Comparison of ENCODE assay signal across 9 mouse cellular contexts in the genomic region with DNA sequence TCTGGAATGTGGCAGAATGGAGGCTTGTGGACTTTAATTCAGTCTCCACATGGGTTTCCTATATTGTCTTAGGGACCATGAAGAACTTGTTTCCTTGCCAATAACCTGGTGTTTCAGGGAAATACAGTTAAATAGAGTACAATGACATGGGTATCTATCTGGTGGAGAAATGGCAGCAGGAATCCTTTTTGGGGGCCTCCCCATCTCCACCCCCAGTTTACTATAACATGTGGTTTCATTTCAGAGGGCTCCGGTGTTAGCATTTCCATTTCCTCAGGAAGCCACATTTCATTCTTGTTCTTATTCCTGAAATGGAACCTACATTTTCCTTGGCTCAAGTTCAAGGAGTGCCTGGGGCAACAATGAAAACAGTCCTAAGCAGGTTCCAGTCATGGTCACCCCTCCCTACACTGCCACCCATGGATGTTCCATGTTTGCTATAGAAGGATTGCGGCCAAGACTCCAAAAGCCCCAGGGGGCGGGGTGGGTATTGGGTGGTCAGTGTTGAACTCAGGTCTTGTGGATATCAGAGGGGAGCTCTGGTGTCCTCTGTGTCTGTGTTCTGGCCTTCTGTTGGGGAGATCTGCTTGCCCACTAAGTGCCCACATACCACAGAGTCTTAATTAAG.
DNase-seq lines count a peak whose midpoint lies in the region; ATAC-seq and TF ChIP-seq lines count a peak whose summit lies in the region.
"Had no signal": no experiment of that assay in that cellular context is flagged by ENCODE, and none has a peak within 500 bp of the region (broad histone marks: within the 10 kb centered on the region; RNA-seq: fewer than 3 reads in every experiment).

No protein-coding gene starts in this region.

- H3K4me2 ChIP-seq in kidney, embryonic 14.5 days (replicated peaks; ENCODE audit: low read depth, low read length): no peak overlapping the region
- H3K4me2 ChIP-seq in embryonic facial prominence, embryonic 11.5 days (ENCODE audit: low read depth, low read length): no peak overlapping the region
- no peak overlapping the region for H3K4me2 ChIP-seq in heart, embryonic 14.5 days (ENCODE audit: low read length)
- H3K4me2 ChIP-seq in limb, embryonic 14.5 days (replicated peaks; ENCODE audit: low read depth, low read length, severe bottlenecking): no peak overlapping the region
- H3K4me2 ChIP-seq in liver, embryonic 11.5 days: no peak overlapping the region
- no peak overlapping the region for H3K4me2 ChIP-seq in forebrain, embryonic 13.5 days

- no peaks in the 10 kb centered on the region for H3K36me3 ChIP-seq in kidney, embryonic 14.5 days (ENCODE audit: control insufficient read depth, insufficient read depth, low read length)
- no peaks in the 10 kb centered on the region for H3K36me3 ChIP-seq in embryonic facial prominence, embryonic 11.5 days (replicated peaks; ENCODE audit: control insufficient read depth, insufficient read depth, low read depth, low read length)
- H3K36me3 ChIP-seq in heart, embryonic 14.5 days (ENCODE audit: control insufficient read depth, insufficient read depth, low read length): no peaks in the 10 kb centered on the region
- no peaks in the 10 kb centered on the region for H3K36me3 ChIP-seq in limb, embryonic 14.5 days (ENCODE audit: control insufficient read depth, insufficient read depth, low read length)
- no peaks in the 10 kb centered on the region for H3K36me3 ChIP-seq in liver, embryonic 11.5 days (ENCODE audit: control insufficient read depth, insufficient read depth, low read length)
- H3K36me3 ChIP-seq in forebrain, embryonic 13.5 days (ENCODE audit: poor library complexity, severe bottlenecking): no peaks in the 10 kb centered on the region
- H3K36me3 ChIP-seq: G1E had no signal

- H3K9me3 ChIP-seq in kidney, embryonic 14.5 days (ENCODE audit: control insufficient read depth, low read length): no peaks in the 10 kb centered on the region
- no peaks in the 10 kb centered on the region for H3K9me3 ChIP-seq in embryonic facial prominence, embryonic 11.5 days (replicated peaks; ENCODE audit: control insufficient read depth, low read length)
- H3K9me3 ChIP-seq in heart, embryonic 14.5 days (ENCODE audit: control insufficient read depth, low read length): no peaks in the 10 kb centered on the region
- no peaks in the 10 kb centered on the region for H3K9me3 ChIP-seq in limb, embryonic 14.5 days (ENCODE audit: control insufficient read depth, low read length)
- H3K9me3 ChIP-seq in liver, embryonic 11.5 days (ENCODE audit: control insufficient read depth, low read length): no peaks in the 10 kb centered on the region
- H3K9me3 ChIP-seq in forebrain, embryonic 13.5 days (replicated peaks): no peaks in the 10 kb centered on the region
- H3K9me3 ChIP-seq: G1E had no signal

- no peak for TF ChIP-seq POLR2A in limb, embryonic 14.5 days (IDR thresholded peaks at IDR 0.05; ENCODE audit: borderline replicate concordance, extremely low read depth, insufficient read depth, insufficient read length)

- no peak overlapping the region for H3K9ac ChIP-seq in kidney, embryonic 14.5 days (ENCODE audit: low read depth, low read length)
- no peak overlapping the region for H3K9ac ChIP-seq in embryonic facial prominence, embryonic 11.5 days (replicated peaks; ENCODE audit: low read length)
- no peak overlapping the region for H3K9ac ChIP-seq in heart, embryonic 14.5 days (ENCODE audit: low read length)
- H3K9ac ChIP-seq in limb, embryonic 14.5 days (ENCODE audit: low read depth, low read length, severe bottlenecking): no peak overlapping the region
- no peak overlapping the region for H3K9ac ChIP-seq in liver, embryonic 11.5 days (ENCODE audit: low read depth, low read length)
- H3K9ac ChIP-seq in forebrain, embryonic 13.5 days: no peak overlapping the region

- ATAC-seq in kidney, embryonic 14.5 days (ENCODE audit: low FRiP score, low TSS enrichment): no peak
- ATAC-seq in embryonic facial prominence, embryonic 11.5 days (replicated peaks; ENCODE audit: insufficient number of reproducible peaks, low FRiP score, low TSS enrichment, low read depth): no peak
- ATAC-seq in heart, embryonic 14.5 days (ENCODE audit: insufficient number of reproducible peaks, insufficient read depth, low FRiP score, low read depth): no peak
- ATAC-seq in limb, embryonic 14.5 days (ENCODE audit: low FRiP score, low read depth): no peak; the same call in 1 of the 2 replicates
- ATAC-seq in liver, embryonic 11.5 days (replicated peaks; ENCODE audit: low FRiP score): no peak
- no peak for ATAC-seq in forebrain, embryonic 13.5 days

- WGBS in kidney, embryonic 14.5 days: 86% methylated on average over 3 of the region's 3 CpGs
- WGBS in embryonic facial prominence, embryonic 11.5 days: 67% methylated on average over 3 of the region's 3 CpGs
- WGBS in heart, embryonic 14.5 days: 84% methylated on average over 3 of the region's 3 CpGs
- WGBS in limb, embryonic 14.5 days: 68% methylated on average over 3 of the region's 3 CpGs
- 85% methylated on average over 3 of the region's 3 CpGs for WGBS in liver, embryonic 11.5 days
- WGBS in forebrain, embryonic 13.5 days: 96% methylated on average over 3 of the region's 3 CpGs

- H3K4me3 ChIP-seq in kidney, embryonic 14.5 days (ENCODE audit: low read length): no peak overlapping the region
- H3K4me3 ChIP-seq in embryonic facial prominence, embryonic 11.5 days (ENCODE audit: low read depth, low read length): no peak overlapping the region
- no peak overlapping the region for H3K4me3 ChIP-seq in heart, embryonic 14.5 days (ENCODE audit: control insufficient read depth in 1 of 2, insufficient read depth in 1 of 2, low read depth in 1 of 2, low read length in 2 of 2)
- H3K4me3 ChIP-seq in limb, embryonic 14.5 days (replicated peaks; ENCODE audit: low read length): no peak overlapping the region
- no peak overlapping the region for H3K4me3 ChIP-seq in liver, embryonic 11.5 days (ENCODE audit: low read depth, low read length)
- H3K4me3 ChIP-seq in forebrain, embryonic 13.5 days: no peak overlapping the region

- no peak overlapping the region for H3K27ac ChIP-seq in kidney, embryonic 14.5 days (ENCODE audit: low read depth, low read length)
- no peak overlapping the region for H3K27ac ChIP-seq in embryonic facial prominence, embryonic 11.5 days (replicated peaks; ENCODE audit: low read depth, low read length)
- peak overlapping the region; percentile 43 to 62; a peak in 3 of 4 replicates for H3K27ac ChIP-seq in heart, embryonic 14.5 days (replicated peaks in 1 of 2; ENCODE audit: control insufficient read depth in 1 of 2, insufficient read depth in 1 of 2, low read depth in 2 of 2, low read length in 2 of 2)
- H3K27ac ChIP-seq in limb, embryonic 14.5 days (replicated peaks; ENCODE audit: low read depth, low read length): peak overlapping the region; percentile 52; the same call in 1 of the 2 replicates
- H3K27ac ChIP-seq in liver, embryonic 11.5 days (ENCODE audit: low read depth, low read length): no peak overlapping the region
- H3K27ac ChIP-seq in forebrain, embryonic 13.5 days: no peak overlapping the region

- no peaks in the 10 kb centered on the region for H3K4me1 ChIP-seq in kidney, embryonic 14.5 days (ENCODE audit: control insufficient read depth, insufficient read depth, low read length)
- H3K4me1 ChIP-seq in embryonic facial prominence, embryonic 11.5 days (ENCODE audit: control insufficient read depth, insufficient read depth, low read length): no peaks in the 10 kb centered on the region
- peaks cover 0 to 15% of the 10 kb centered on the region in 2 experiments; a peak in 2 of 4 replicates for H3K4me1 ChIP-seq in heart, embryonic 14.5 days (ENCODE audit: control insufficient read depth in 2 of 2, insufficient read depth in 2 of 2, low read length in 2 of 2)
- peaks cover 20% of the 10 kb centered on the region for H3K4me1 ChIP-seq in limb, embryonic 14.5 days (ENCODE audit: control insufficient read depth, insufficient read depth, low read length)
- no peaks in the 10 kb centered on the region for H3K4me1 ChIP-seq in liver, embryonic 11.5 days (replicated peaks; ENCODE audit: control insufficient read depth, insufficient read depth, low read length)
- H3K4me1 ChIP-seq in forebrain, embryonic 13.5 days: no peaks in the 10 kb centered on the region

- no peaks in the 10 kb centered on the region for H3K27me3 ChIP-seq in kidney, embryonic 14.5 days (ENCODE audit: control insufficient read depth, insufficient read depth, low read length)
- H3K27me3 ChIP-seq in embryonic facial prominence, embryonic 11.5 days (ENCODE audit: control insufficient read depth, insufficient read depth, low read length): no peaks in the 10 kb centered on the region
- no peaks in the 10 kb centered on the region for H3K27me3 ChIP-seq in heart, embryonic 14.5 days (ENCODE audit: control insufficient read depth, insufficient read depth, low read length)
- H3K27me3 ChIP-seq in limb, embryonic 14.5 days (ENCODE audit: control insufficient read depth, insufficient read depth, low read length): no peaks in the 10 kb centered on the region
- no peaks in the 10 kb centered on the region for H3K27me3 ChIP-seq in liver, embryonic 11.5 days (replicated peaks; ENCODE audit: control insufficient read depth, insufficient read depth, low read length)
- no peaks in the 10 kb centered on the region for H3K27me3 ChIP-seq in forebrain, embryonic 13.5 days

- peak; percentile 14 for DNase-seq in kidney, adult 11 months
- DNase-seq in embryonic facial prominence, embryonic 11.5 days (ENCODE audit: low spot score): peak; percentile 45
- peak; percentile 24 for DNase-seq in limb, embryonic 14.5 days (ENCODE audit: low spot score)
- DNase-seq in liver, embryonic 11.5 days (ENCODE audit: low spot score): no peak
- DNase-seq: adrenal gland, postnatal 10 days had no signal

Comparison
In these comparisons a context has a peak if more than half of its experiments do, and no peak if none do; other contexts are left out.
1. H3K27ac ChIP-seq: peak in heart, embryonic 14.5 days (2 of 2) and limb, embryonic 14.5 days (single experiment); none in kidney, embryonic 14.5 days (single experiment), embryonic facial prominence, embryonic 11.5 days (single experiment), liver, embryonic 11.5 days (single experiment) and forebrain, embryonic 13.5 days (single experiment).